Mouse (Mus musculus): ENCODE measurements around the gene Rpa1. TPM values are rescaled to one million over a fixed set of nuclear protein-coding genes. Genes with fewer than 3 reads are reported as not detected.

Rpa1 gene
- polyA plus RNA-seq, 1 experiment from 2014 or later, result 67.1 TPM

- Histone ChIP-seq H3K9me3 (ENCODE audit: control insufficient read depth, low read length) (no peaks in the 10 kb centered on the region), H3K9ac (replicated peaks; ENCODE audit: low read depth, low read length) (no peak overlapping the region), H3K27me3 (replicated peaks; ENCODE audit: control insufficient read depth, insufficient read depth, low read length) (no peaks in the 10 kb centered on the region), H3K4me2 (ENCODE audit: low read length) (no peak overlapping the region), H3K27ac (ENCODE audit: low read length) (no peak overlapping the region), H3K4me1 (replicated peaks; ENCODE audit: control insufficient read depth, insufficient read depth, low read length) (peaks cover 4% of the 10 kb centered on the region; the same call in 1 of the 2 replicates), H3K36me3 (ENCODE audit: control insufficient read depth, insufficient read depth) (no peaks in the 10 kb centered on the region), H3K4me3 (replicated peaks; ENCODE audit: low read length) (no peak overlapping the region)
- no peak for ATAC-seq
- WGBS, result 73% methylated on average over 13 of the region's 13 CpGs
Measured at GRCm38 (mm10) chr11:75254252-75254912, 93.7 kb downstream of the Rpa1 start.

GRCm38 (mm10) chr11:75251557-75252070, 96.5 kb downstream of the Rpa1 start:
- no peak overlapping the region for H3K4me2 ChIP-seq (ENCODE audit: low read length)
- no peaks in the 10 kb centered on the region for H3K9me3 ChIP-seq (ENCODE audit: control insufficient read depth, low read length)
- H3K9ac ChIP-seq (replicated peaks; ENCODE audit: low read depth, low read length), result no peak overlapping the region
- peaks cover 1% of the 10 kb centered on the region; the same call in 1 of the 2 replicates for H3K4me1 ChIP-seq (replicated peaks; ENCODE audit: control insufficient read depth, insufficient read depth, low read length)
- WGBS, result 53% methylated on average over 7 of the region's 7 CpGs
- no peaks in the 10 kb centered on the region for H3K27me3 ChIP-seq (replicated peaks; ENCODE audit: control insufficient read depth, insufficient read depth, low read length)
- H3K4me3 ChIP-seq (replicated peaks; ENCODE audit: low read length), result no peak overlapping the region
- no peaks in the 10 kb centered on the region for H3K36me3 ChIP-seq (ENCODE audit: control insufficient read depth, insufficient read depth)
- H3K27ac ChIP-seq (ENCODE audit: low read length), result no peak overlapping the region
- ATAC-seq, result no peak

GRCm38 (mm10) chr11:75251006-75251512, 97.1 kb downstream of the Rpa1 start:
- no peaks in the 10 kb centered on the region for H3K36me3 ChIP-seq (ENCODE audit: control insufficient read depth, insufficient read depth)
- H3K27me3 ChIP-seq (replicated peaks; ENCODE audit: control insufficient read depth, insufficient read depth, low read length), result no peaks in the 10 kb centered on the region
- 87% methylated on average over 4 of the region's 4 CpGs for WGBS
- H3K9ac ChIP-seq (replicated peaks; ENCODE audit: low read depth, low read length), result no peak overlapping the region
- H3K27ac ChIP-seq (ENCODE audit: low read length), result no peak overlapping the region
- no peaks in the 10 kb centered on the region for H3K4me1 ChIP-seq (replicated peaks; ENCODE audit: control insufficient read depth, insufficient read depth, low read length)
- ATAC-seq, result no peak
- no peak overlapping the region for H3K4me3 ChIP-seq (replicated peaks; ENCODE audit: low read length)
- H3K4me2 ChIP-seq (ENCODE audit: low read length), result no peak overlapping the region
- H3K9me3 ChIP-seq (ENCODE audit: control insufficient read depth, low read length), result no peaks in the 10 kb centered on the region

GRCm38 (mm10) chr11:75249588-75249987, 98.5 kb downstream of the Rpa1 start:
- WGBS, result 87% methylated on average over 9 of the region's 9 CpGs
- no peaks in the 10 kb centered on the region for H3K27me3 ChIP-seq (replicated peaks; ENCODE audit: control insufficient read depth, insufficient read depth, low read length)
- H3K4me2 ChIP-seq (ENCODE audit: low read length), result no peak overlapping the region
- ATAC-seq, result no peak
- H3K4me3 ChIP-seq (replicated peaks; ENCODE audit: low read length), result no peak overlapping the region
- H3K9ac ChIP-seq (replicated peaks; ENCODE audit: low read depth, low read length), result no peak overlapping the region
- peaks cover 3% of the 10 kb centered on the region; the same call in 1 of the 2 replicates for H3K4me1 ChIP-seq (replicated peaks; ENCODE audit: control insufficient read depth, insufficient read depth, low read length)
- H3K27ac ChIP-seq (ENCODE audit: low read length), result no peak overlapping the region
- H3K36me3 ChIP-seq (ENCODE audit: control insufficient read depth, insufficient read depth), result no peaks in the 10 kb centered on the region
- no peaks in the 10 kb centered on the region for H3K9me3 ChIP-seq (ENCODE audit: control insufficient read depth, low read length)

Small RNAs within 50 kb of the gene (microRNA-seq; reads per million reads assigned to microRNA genes)
- not detected for gene Gm47300

Other genes with a start within 250 kb of the Rpa1 start
- gene Hic1, start 178.8 kb downstream of the Rpa1 start, polyA plus RNA-seq (2015; fragmentation: Nextera tagmentation; extraction: Ambion mirVana), result 1.2 and 2.3 TPM in 2 replicates
- gene Ovca2, start 169.5 kb downstream of the Rpa1 start, polyA plus RNA-seq (2015; fragmentation: Nextera tagmentation; extraction: Ambion mirVana), result 18.0 and 20.8 TPM in 2 replicates
- 15.4 and 16.1 TPM in 2 replicates for gene Dph1, start 157.1 kb downstream of the Rpa1 start, polyA plus RNA-seq (2015; fragmentation: Nextera tagmentation; extraction: Ambion mirVana)
- 5.5 and 6.3 TPM in 2 replicates for gene Rtn4rl1, start 154.5 kb downstream of the Rpa1 start, polyA plus RNA-seq (2015; fragmentation: Nextera tagmentation; extraction: Ambion mirVana)
- 15.0 and 19.0 TPM in 2 replicates for gene Smyd4, start 109 bp upstream of the Rpa1 start, polyA plus RNA-seq (2015; fragmentation: Nextera tagmentation; extraction: Ambion mirVana)
- gene Serpinf1, start 74.4 kb upstream of the Rpa1 start, polyA plus RNA-seq (2015; fragmentation: Nextera tagmentation; extraction: Ambion mirVana), result 24.3 and 44.3 TPM in 2 replicates
- not detected in 2 replicates for gene Serpinf2, start 91.3 kb upstream of the Rpa1 start, polyA plus RNA-seq (2015; fragmentation: Nextera tagmentation; extraction: Ambion mirVana)
- gene Wdr81, start 106.4 kb upstream of the Rpa1 start, polyA plus RNA-seq (2015; fragmentation: Nextera tagmentation; extraction: Ambion mirVana), result 9.2 and 10.0 TPM in 2 replicates
- gene Tlcd2, start 113.4 kb upstream of the Rpa1 start, polyA plus RNA-seq (2015; fragmentation: Nextera tagmentation; extraction: Ambion mirVana), result 1.4 and 1.6 TPM in 2 replicates
- gene Prpf8, start 138.5 kb upstream of the Rpa1 start, polyA plus RNA-seq (2015; fragmentation: Nextera tagmentation; extraction: Ambion mirVana), result 54.8 and 58.5 TPM in 2 replicates
- 1.2 and 1.3 TPM in 2 replicates for gene Rilp, start 161.8 kb upstream of the Rpa1 start, polyA plus RNA-seq (2015; fragmentation: Nextera tagmentation; extraction: Ambion mirVana)
- 3.6 and 4.2 TPM in 2 replicates for gene Scarf1, start 165.2 kb upstream of the Rpa1 start, polyA plus RNA-seq (2015; fragmentation: Nextera tagmentation; extraction: Ambion mirVana)
- 12.5 and 16.4 TPM in 2 replicates for gene Slc43a2, start 183.4 kb upstream of the Rpa1 start, polyA plus RNA-seq (2015; fragmentation: Nextera tagmentation; extraction: Ambion mirVana)
- gene Pitpna, start 239.8 kb upstream of the Rpa1 start, polyA plus RNA-seq (2015; fragmentation: Nextera tagmentation; extraction: Ambion mirVana), result 86.1 and 90.2 TPM in 2 replicates